Mouse (Mus musculus) limb, embryonic 13.5 days (tissue): ENCODE results near the gene Mbd6. TPM values are rescaled to one million over a fixed set of nuclear protein-coding genes. Genes with fewer than 3 reads are reported as not detected.

Experiments
- ATAC-seq: fragments of 200-750 bp; cut with Nextera tagmentation; 2 replicates; pipeline ENCODE4 v1.8.0; 2017; ENCODE audit warnings: low read depth, moderate number of reproducible peaks, moderate TSS enrichment; ENCODE audit not compliant: low FRiP score
- H3K27ac ChIP-seq: fragments of 300-500 bp; sonication (generic); 2 replicates; pipeline ENCODE4 v1.5.1; 2015; ENCODE audit warnings: inconsistent platforms, mild to moderate bottlenecking, moderate library complexity
- H3K27me3 ChIP-seq: fragments of 300-500 bp; sonication (generic); 2 replicates; pipeline ENCODE4 v1.6.1; 2015; ENCODE audit warnings: mild to moderate bottlenecking, inconsistent platforms
- H3K36me3 ChIP-seq: fragments of 300-500 bp; sonication (generic); 2 replicates; pipeline ENCODE4 v1.6.1; 2015; ENCODE audit warnings: inconsistent platforms, mild to moderate bottlenecking, moderate library complexity
- H3K4me1 ChIP-seq: fragments of 300-500 bp; sonication (generic); 2 replicates; pipeline ENCODE4 v1.6.1; 2015; ENCODE audit warnings: inconsistent platforms
- H3K4me2 ChIP-seq: fragments of 300-500 bp; sonication (generic); replicated peaks from 2 replicates; pipeline ENCODE4 v1.6.1; 2015; ENCODE audit warnings: inconsistent platforms, mild to moderate bottlenecking, moderate library complexity
- H3K4me3 ChIP-seq: fragments of 300-500 bp; sonication (generic); 2 replicates; pipeline ENCODE4 v1.5.1; 2015; ENCODE audit warnings: moderate library complexity, mild to moderate bottlenecking, inconsistent platforms
- H3K9ac ChIP-seq: fragments of 300-500 bp; sonication (generic); 2 replicates; pipeline ENCODE4 v1.6.1; 2015; ENCODE audit warnings: mild to moderate bottlenecking, inconsistent platforms
- H3K9me3 ChIP-seq: fragments of 300-500 bp; sonication (generic); 2 replicates; pipeline ENCODE4 v1.6.1; 2016; ENCODE audit warnings: inconsistent platforms
- WGBS: fragments of 180-500 bp; shearing (Covaris S2); methylation state at CpG from one replicate; pipeline ENCODE4 v1.1.7; 2015; 5-methylcytosine and 5-hydroxymethylcytosine counted together
- polyA plus RNA-seq: library from polyadenylated mRNA; unstranded; fragments of >200 nt; fragmentation: Nextera tagmentation; extraction: Ambion mirVana; gene quantifications from 2 replicates; pipeline ENCODE4 v1.2.1, GENCODE M21; 2015

Gene Mbd6
- polyA plus RNA-seq, 1 experiment from 2014 or later = 15.0 TPM

GRCm38 (mm10) chr10:127266112-127267091, 22.4 kb downstream of the Mbd6 start, which contains the start of gene Dctn2:
Gene Dctn2 (plus strand): TSS chr10:127266368.
- WGBS = under 1% methylated on average over 69 of the region's 70 CpGs
- Histone ChIP-seq H3K9me3 (no peaks in the 10 kb centered on the region), H3K9ac (peak within 1 kb of the TSS; percentile 99), H3K4me3 (peak within 1 kb of the TSS; percentile 97), H3K4me1 (peaks cover 35% of the 10 kb centered on the region), H3K36me3 (peaks cover 32% of the 10 kb centered on the region), H3K27ac (peak within 1 kb of the TSS; percentile 61; the same call in 1 of the 2 replicates), H3K27me3 (peaks cover 35% of the 10 kb centered on the region), H3K4me2 (peak within 1 kb of the TSS; percentile 96)
- peak; percentile 98 for ATAC-seq

- H3K4me1 ChIP-seq = peaks cover 35% of the 10 kb centered on the region
- H3K9ac ChIP-seq = no peak overlapping the region
Measured at GRCm38 (mm10) chr10:127265727-127266111, 23.1 kb downstream of the Mbd6 start.

GRCm38 (mm10) chr10:127264971-127265370, 23.8 kb downstream of the Mbd6 start:
- no peak overlapping the region for H3K4me3 ChIP-seq
- no peak overlapping the region for H3K9ac ChIP-seq
- WGBS = 72% methylated on average over 4 of the region's 4 CpGs
- H3K27ac ChIP-seq = no peak overlapping the region
- ATAC-seq = no peak
- no peaks in the 10 kb centered on the region for H3K9me3 ChIP-seq
- peaks cover 35% of the 10 kb centered on the region for H3K4me1 ChIP-seq
- H3K27me3 ChIP-seq = peaks cover 37% of the 10 kb centered on the region
- no peak overlapping the region for H3K4me2 ChIP-seq
- H3K36me3 ChIP-seq = peaks cover 18% of the 10 kb centered on the region

More at GRCm38 (mm10) chr10:127265727-127266111, 23.1 kb downstream of the Mbd6 start:
- WGBS = 32% methylated on average over 4 of the region's 4 CpGs
- no peak; the same call in 1 of the 2 replicates for ATAC-seq
- Histone ChIP-seq H3K27me3 (peaks cover 37% of the 10 kb centered on the region), H3K36me3 (peaks cover 26% of the 10 kb centered on the region), H3K4me2 (peak overlapping the region; percentile 96), H3K9me3 (no peaks in the 10 kb centered on the region), H3K27ac (no peak overlapping the region), H3K4me3 (peak overlapping the region; percentile 97)

GRCm38 (mm10) chr10:127264336-127264735, 24.5 kb downstream of the Mbd6 start:
- 81% methylated on average over 8 of the region's 8 CpGs for WGBS
- peaks cover 14% of the 10 kb centered on the region for H3K36me3 ChIP-seq
- H3K4me2 ChIP-seq = no peak overlapping the region
- H3K4me3 ChIP-seq = no peak overlapping the region
- no peaks in the 10 kb centered on the region for H3K9me3 ChIP-seq
- H3K27ac ChIP-seq = no peak overlapping the region
- peaks cover 35% of the 10 kb centered on the region for H3K4me1 ChIP-seq
- no peak overlapping the region for H3K9ac ChIP-seq
- no peak for ATAC-seq
- H3K27me3 ChIP-seq = peaks cover 37% of the 10 kb centered on the region

- peaks cover 29% of the 10 kb centered on the region for H3K4me1 ChIP-seq
- ATAC-seq = no peak
- H3K4me2 ChIP-seq = peak overlapping the region; percentile 89; the same call in 1 of the 2 replicates
- no peak overlapping the region for H3K9ac ChIP-seq
- peaks cover 37% of the 10 kb centered on the region for H3K27me3 ChIP-seq
- H3K27ac ChIP-seq = no peak overlapping the region
- H3K4me3 ChIP-seq = no peak overlapping the region
- WGBS = 56% methylated on average over 3 of the region's 3 CpGs
- H3K9me3 ChIP-seq = no peaks in the 10 kb centered on the region
- peaks cover 7% of the 10 kb centered on the region for H3K36me3 ChIP-seq
Measured at GRCm38 (mm10) chr10:127263631-127264030, 25.2 kb downstream of the Mbd6 start.

- no peak for ATAC-seq
- Histone ChIP-seq H3K27ac (0 out of 2 replicates have a peak within 1 kb of the TSS, but pooled peaks have one; percentile 2), H3K4me1 (peaks cover 21% of the 10 kb centered on the region), H3K4me2 (peak within 1 kb of the TSS; percentile 89), H3K9me3 (no peaks in the 10 kb centered on the region), H3K36me3 (no peaks in the 10 kb centered on the region), H3K9ac (peak within 1 kb of the TSS; percentile 64), H3K4me3 (peak within 1 kb of the TSS; percentile 56), H3K27me3 (peaks cover 37% of the 10 kb centered on the region)
- 2% methylated on average over 46 of the region's 53 CpGs for WGBS
Measured at GRCm38 (mm10) chr10:127262548-127263398, 26.0 kb downstream of the Mbd6 start, which contains the start of gene Kif5a. Gene Kif5a (minus strand): TSS chr10:127263348.

GRCm38 (mm10) chr10:127261706-127262547, 26.9 kb downstream of the Mbd6 start:
- Histone ChIP-seq H3K4me2 (peak overlapping the region; percentile 89), H3K4me1 (peaks cover 13% of the 10 kb centered on the region), H3K4me3 (peak overlapping the region; percentile 56), H3K9ac (peak overlapping the region; percentile 64), H3K9me3 (no peaks in the 10 kb centered on the region), H3K36me3 (no peaks in the 10 kb centered on the region), H3K27ac (0 out of 2 replicates have a peak overlapping the region, but pooled peaks have one; percentile 2), H3K27me3 (peaks cover 37% of the 10 kb centered on the region)
- 69% methylated on average over 15 of the region's 15 CpGs for WGBS
- ATAC-seq = no peak

- Histone ChIP-seq H3K9me3 (no peaks in the 10 kb centered on the region), H3K9ac (no peak overlapping the region), H3K4me2 (no peak overlapping the region), H3K4me3 (no peak overlapping the region), H3K27me3 (peaks cover 22% of the 10 kb centered on the region), H3K36me3 (no peaks in the 10 kb centered on the region), H3K4me1 (peaks cover 11% of the 10 kb centered on the region), H3K27ac (no peak overlapping the region)
- ATAC-seq = no peak
- whole genome bisulfite sequencing = 76% methylated on average over 8 of the region's 8 CpGs
Measured at GRCm38 (mm10) chr10:127258489-127258888, 30.3 kb downstream of the Mbd6 start.

GRCm38 (mm10) chr10:127257790-127258189, 31.0 kb downstream of the Mbd6 start:
- Histone ChIP-seq H3K4me1 (peaks cover 5% of the 10 kb centered on the region), H3K4me2 (no peak overlapping the region), H3K4me3 (no peak overlapping the region), H3K27ac (no peak overlapping the region), H3K9ac (no peak overlapping the region), H3K9me3 (no peaks in the 10 kb centered on the region), H3K36me3 (no peaks in the 10 kb centered on the region), H3K27me3 (peaks cover 15% of the 10 kb centered on the region)
- 76% methylated on average over 6 of the region's 6 CpGs for WGBS
- no peak for ATAC-seq

- 22% methylated on average over 14 of the region's 14 CpGs for WGBS
- H3K9ac ChIP-seq = no peak overlapping the region
- no peak overlapping the region for H3K4me2 ChIP-seq
- H3K36me3 ChIP-seq = no peaks in the 10 kb centered on the region
- H3K27ac ChIP-seq = no peak overlapping the region
- H3K4me1 ChIP-seq = no peaks in the 10 kb centered on the region
- ATAC-seq = peak; percentile 79
- H3K4me3 ChIP-seq = no peak overlapping the region
- no peaks in the 10 kb centered on the region for H3K9me3 ChIP-seq
- no peaks in the 10 kb centered on the region for H3K27me3 ChIP-seq
Measured at GRCm38 (mm10) chr10:127255625-127256345, 33.0 kb downstream of the Mbd6 start.
